Mouse (Mus musculus): ENCODE results near the gene Scrn1.

- TF ChIP-seq POLR2A (IDR thresholded peaks at IDR 0.05; ENCODE audit: insufficient read length, low read depth) (no peak), MAX (IDR thresholded peaks at IDR 0.05; ENCODE audit: low read depth) (no peak), E2F4 (IDR thresholded peaks at IDR 0.05; ENCODE audit: insufficient read depth) (no peak)
Observed at GRCm38 (mm10) chr6:54459661-54460060, 106.6 kb downstream of the Scrn1 start.
